Mouse (Mus musculus): Measurements from ENCODE around the gene Rpl19. TPM values are rescaled to one million over a fixed set of nuclear protein-coding genes. Genes with fewer than 3 reads are reported as not detected.

The Rpl19 gene
- polyA plus RNA-seq, 1 experiment from 2014 or later: 689 TPM

GRCm38 (mm10) chr11:98018858-98019641 lies 7.5 kb upstream of the Rpl19 start:
- H3K9me3 ChIP-seq: no peaks in the 10 kb centered on the region
- no peak for ATAC-seq (ENCODE audit: low FRiP score)
- peaks cover 49% of the 10 kb centered on the region for H3K4me1 ChIP-seq (replicated peaks)
- H3K36me3 ChIP-seq: peaks cover 48% of the 10 kb centered on the region
- H3K27me3 ChIP-seq: no peaks in the 10 kb centered on the region
- H3K4me2 ChIP-seq: peak overlapping the region; percentile 85
- WGBS: 28% methylated on average over 10 of the region's 10 CpGs
- peak overlapping the region; percentile 98 for H3K27ac ChIP-seq
- peak overlapping the region; percentile 94 for H3K4me3 ChIP-seq
- H3K9ac ChIP-seq: peak overlapping the region; percentile 98

- peak; percentile 12 for ATAC-seq (ENCODE audit: low FRiP score)
Measured at GRCm38 (mm10) chr11:98019883-98020610, 6.5 kb upstream of the Rpl19 start.

GRCm38 (mm10) chr11:98020710-98021109 lies 5.8 kb upstream of the Rpl19 start:
- H3K4me1 ChIP-seq (replicated peaks): peaks cover 52% of the 10 kb centered on the region
- H3K4me3 ChIP-seq: peak overlapping the region; percentile 94
- H3K9me3 ChIP-seq: no peaks in the 10 kb centered on the region
- 67% methylated on average over 1 of the region's 1 CpGs for WGBS
- H3K9ac ChIP-seq: peak overlapping the region; percentile 98
- ATAC-seq (ENCODE audit: low FRiP score): no peak
- peak overlapping the region; percentile 85 for H3K4me2 ChIP-seq
- no peaks in the 10 kb centered on the region for H3K27me3 ChIP-seq
- H3K27ac ChIP-seq: peak overlapping the region; percentile 98
- H3K36me3 ChIP-seq: peaks cover 33% of the 10 kb centered on the region

More at GRCm38 (mm10) chr11:98019883-98020610, 6.5 kb upstream of the Rpl19 start:
- Histone ChIP-seq H3K27me3 (no peaks in the 10 kb centered on the region), H3K9ac (peak overlapping the region; percentile 98), H3K4me3 (peak overlapping the region; percentile 94), H3K4me1 (replicated peaks) (peaks cover 49% of the 10 kb centered on the region), H3K36me3 (peaks cover 40% of the 10 kb centered on the region), H3K9me3 (no peaks in the 10 kb centered on the region), H3K4me2 (peak overlapping the region; percentile 85), H3K27ac (peak overlapping the region; percentile 98)
- 16% methylated on average over 8 of the region's 8 CpGs for WGBS

- peak overlapping the region; percentile 85 for H3K4me2 ChIP-seq
- peak overlapping the region; percentile 94 for H3K4me3 ChIP-seq
- H3K27ac ChIP-seq: peak overlapping the region; percentile 98
- H3K4me1 ChIP-seq (replicated peaks): peaks cover 57% of the 10 kb centered on the region
- WGBS: 37% methylated on average over 2 of the region's 2 CpGs
- H3K9me3 ChIP-seq: no peaks in the 10 kb centered on the region
- H3K9ac ChIP-seq: peak overlapping the region; percentile 98
- H3K27me3 ChIP-seq: no peaks in the 10 kb centered on the region
- ATAC-seq (ENCODE audit: low FRiP score): no peak
- peaks cover 29% of the 10 kb centered on the region for H3K36me3 ChIP-seq
Measured at GRCm38 (mm10) chr11:98021118-98021517, 5.4 kb upstream of the Rpl19 start.

GRCm38 (mm10) chr11:98021565-98022252 lies 4.8 kb upstream of the Rpl19 start:
- no peaks in the 10 kb centered on the region for H3K27me3 ChIP-seq

GRCm38 (mm10) chr11:98022253-98022554 lies 4.3 kb upstream of the Rpl19 start:
- ATAC-seq (ENCODE audit: low FRiP score): no peak; the same call in 1 of the 2 replicates
- H3K27ac ChIP-seq: peak overlapping the region; percentile 98
- H3K9me3 ChIP-seq: no peaks in the 10 kb centered on the region
- H3K9ac ChIP-seq: peak overlapping the region; percentile 98
- peaks cover 18% of the 10 kb centered on the region for H3K36me3 ChIP-seq
- no peaks in the 10 kb centered on the region for H3K27me3 ChIP-seq
- 0% methylated on average over 22 of the region's 23 CpGs for WGBS
- peaks cover 58% of the 10 kb centered on the region for H3K4me1 ChIP-seq (replicated peaks)
- peak overlapping the region; percentile 85 for H3K4me2 ChIP-seq
- H3K4me3 ChIP-seq: peak overlapping the region; percentile 94

More at GRCm38 (mm10) chr11:98021565-98022252, 4.8 kb upstream of the Rpl19 start:
- H3K9ac ChIP-seq: peak overlapping the region; percentile 98
- whole genome bisulfite sequencing: 5% methylated on average over 30 of the region's 34 CpGs
- peak overlapping the region; percentile 98 for H3K27ac ChIP-seq
- H3K4me2 ChIP-seq: peak overlapping the region; percentile 85
- H3K4me3 ChIP-seq: peak overlapping the region; percentile 94
- no peaks in the 10 kb centered on the region for H3K9me3 ChIP-seq
- peaks cover 58% of the 10 kb centered on the region for H3K4me1 ChIP-seq (replicated peaks)
- ATAC-seq (ENCODE audit: low FRiP score): peak; percentile 22
- H3K36me3 ChIP-seq: peaks cover 23% of the 10 kb centered on the region

GRCm38 (mm10) chr11:98022555-98023371 lies 3.7 kb upstream of the Rpl19 start, which contains the start of gene Cacnb1:
TSS of gene Cacnb1 (minus strand) at chr11:98023034.
- H3K4me1 ChIP-seq (replicated peaks): peaks cover 61% of the 10 kb centered on the region

GRCm38 (mm10) chr11:98024516-98024915 lies 2.0 kb upstream of the Rpl19 start:
- no peak overlapping the region for H3K4me2 ChIP-seq

More at GRCm38 (mm10) chr11:98022555-98023371, 3.7 kb upstream of the Rpl19 start, which contains the start of gene Cacnb1:
- H3K9ac ChIP-seq: peak within 1 kb of the TSS; percentile 98
- peak; percentile 58 for ATAC-seq (ENCODE audit: low FRiP score)
- under 1% methylated on average over 39 of the region's 52 CpGs for WGBS
- H3K36me3 ChIP-seq: peaks cover 13% of the 10 kb centered on the region
- no peaks in the 10 kb centered on the region for H3K27me3 ChIP-seq
- peak within 1 kb of the TSS; percentile 94 for H3K4me3 ChIP-seq
- no peaks in the 10 kb centered on the region for H3K9me3 ChIP-seq
- H3K27ac ChIP-seq: peak within 1 kb of the TSS; percentile 98
- H3K4me2 ChIP-seq: peak within 1 kb of the TSS; percentile 85

GRCm38 (mm10) chr11:98026248-98026569 lies 301 bp upstream of the Rpl19 start:
- 5% methylated on average over 15 of the region's 15 CpGs for whole genome bisulfite sequencing
- peaks cover 31% of the 10 kb centered on the region for H3K36me3 ChIP-seq
- peak overlapping the region; percentile 99 for H3K4me3 ChIP-seq
- no peak for ATAC-seq (ENCODE audit: low FRiP score)
- H3K4me2 ChIP-seq: peak overlapping the region; percentile 97
- peak overlapping the region; percentile 100 for H3K9ac ChIP-seq
- H3K27ac ChIP-seq: peak overlapping the region; percentile 95
- H3K9me3 ChIP-seq: no peaks in the 10 kb centered on the region
- no peaks in the 10 kb centered on the region for H3K27me3 ChIP-seq
- H3K4me1 ChIP-seq (replicated peaks): peaks cover 33% of the 10 kb centered on the region

More at GRCm38 (mm10) chr11:98024516-98024915, 2.0 kb upstream of the Rpl19 start:
- Histone ChIP-seq H3K4me3 (no peak overlapping the region), H3K4me1 (replicated peaks) (peaks cover 50% of the 10 kb centered on the region), H3K9ac (no peak overlapping the region), H3K27ac (no peak overlapping the region), H3K27me3 (no peaks in the 10 kb centered on the region), H3K36me3 (peaks cover 14% of the 10 kb centered on the region), H3K9me3 (no peaks in the 10 kb centered on the region)
- 91% methylated on average over 3 of the region's 3 CpGs for WGBS
- no peak for ATAC-seq (ENCODE audit: low FRiP score)

GRCm38 (mm10) chr11:98027297-98027688 lies 783 bp downstream of the Rpl19 start:
- Histone ChIP-seq H3K9me3 (no peaks in the 10 kb centered on the region), H3K4me2 (peak overlapping the region; percentile 97), H3K4me3 (peak overlapping the region; percentile 99), H3K27me3 (no peaks in the 10 kb centered on the region), H3K27ac (peak overlapping the region; percentile 95), H3K36me3 (peaks cover 33% of the 10 kb centered on the region), H3K9ac (peak overlapping the region; percentile 100), H3K4me1 (replicated peaks) (peaks cover 32% of the 10 kb centered on the region)
- no peak for ATAC-seq (ENCODE audit: low FRiP score)
- under 1% methylated on average over 18 of the region's 18 CpGs for WGBS

- H3K27ac ChIP-seq: no peak overlapping the region
- WGBS: 25% methylated on average over 7 of the region's 7 CpGs
- no peaks in the 10 kb centered on the region for H3K27me3 ChIP-seq
- no peak for ATAC-seq (ENCODE audit: low FRiP score)
- peak overlapping the region; percentile 99 for H3K4me3 ChIP-seq
- H3K36me3 ChIP-seq: peaks cover 33% of the 10 kb centered on the region
- H3K4me2 ChIP-seq: peak overlapping the region; percentile 97
- peaks cover 32% of the 10 kb centered on the region for H3K4me1 ChIP-seq (replicated peaks)
- H3K9me3 ChIP-seq: no peaks in the 10 kb centered on the region
- peak overlapping the region; percentile 100 for H3K9ac ChIP-seq
Measured at GRCm38 (mm10) chr11:98027785-98028184, 1.3 kb downstream of the Rpl19 start.

Measured in hindbrain, embryonic 13.5 days (tissue).